Mouse (Mus musculus) C2C12 (cell line): ENCODE results near the gene Camk2d.

Source experiments
- CEBPB ChIP-seq: IDR thresholded peaks from one replicate; pipeline ENCODE4 v1.6.1; 2011; ENCODE audit warnings: low read depth, mild to moderate bottlenecking, control low read depth, moderate library complexity
- CTCF ChIP-seq: IDR thresholded peaks from one replicate; pipeline ENCODE4 v1.5.1; 2011; ENCODE audit not compliant: control insufficient read depth, insufficient read depth, insufficient read length
- FOSL1 ChIP-seq: IDR thresholded peaks from one replicate; pipeline ENCODE4 v1.8.0; 2011; ENCODE audit warnings: mild to moderate bottlenecking, low read length; ENCODE audit not compliant: poor library complexity, insufficient read depth, severe bottlenecking
- MAX ChIP-seq: IDR thresholded peaks from one replicate; pipeline ENCODE4 v1.6.1; 2011; ENCODE audit warnings: mild to moderate bottlenecking, control low read depth
- MYOD1 ChIP-seq: IDR thresholded peaks from one replicate; pipeline ENCODE4 v1.6.1; 2011; ENCODE audit warnings: low read depth; ENCODE audit not compliant: control insufficient read depth, insufficient read length
- MYOG ChIP-seq: IDR thresholded peaks from one replicate; pipeline ENCODE4 v1.6.1; 2011; ENCODE audit not compliant: control insufficient read depth, insufficient read length; ENCODE audit errors: extremely low read depth
- USF1 ChIP-seq: IDR thresholded peaks from one replicate; pipeline ENCODE4 v1.6.1; 2011; ENCODE audit warnings: low read depth, mild to moderate bottlenecking, control low read depth, moderate library complexity

DNA sequence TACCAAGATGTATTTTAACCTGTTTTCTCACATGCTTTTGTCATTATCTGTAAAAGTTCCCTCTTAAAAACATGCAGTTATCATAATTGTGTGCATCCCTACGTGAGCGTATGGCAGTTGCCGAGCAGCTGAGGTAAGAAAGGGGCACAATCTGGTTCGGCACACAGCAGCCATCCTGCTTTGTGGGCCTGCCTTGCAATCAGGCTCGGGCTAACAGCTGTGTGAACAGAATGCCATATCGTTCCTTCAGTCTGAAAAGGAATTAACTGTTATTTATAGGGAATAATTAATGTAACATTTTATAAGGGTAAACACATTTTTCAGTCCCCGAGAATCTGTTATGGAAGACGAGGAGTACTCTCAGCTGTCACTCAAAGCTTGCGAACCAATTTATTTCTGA lies 129.5 kb downstream of the Camk2d start:
- TF ChIP-seq USF1 (no peak), CTCF (no peak), MYOD1 (no peak), MYOG (no peak), MAX (no peak), CEBPB (no peak), FOSL1 (no peak)
